Mouse (Mus musculus): ENCODE measurements around the gene Slc35c1. TPM values are rescaled to one million over a fixed set of nuclear protein-coding genes. Genes with fewer than 3 reads are reported as not detected.

The Slc35c1 gene
- polyA plus RNA-seq, 1 experiment from 2014 or later, result 7.2 TPM

GRCm38 (mm10) chr2:92474920-92475319, 14.6 kb upstream of the Slc35c1 start:
- Histone ChIP-seq H3K27ac (no peak overlapping the region), H3K9me3 (no peaks in the 10 kb centered on the region), H3K36me3 (no peaks in the 10 kb centered on the region), H3K4me1 (replicated peaks) (0 out of 2 replicates have a peak, but pooled peaks cover 6% of the 10 kb centered on the region), H3K4me3 (replicated peaks) (no peak overlapping the region), H3K4me2 (no peak overlapping the region), H3K27me3 (no peaks in the 10 kb centered on the region), H3K9ac (replicated peaks) (no peak overlapping the region)
- no peak for ATAC-seq (ENCODE audit: insufficient number of reproducible peaks, insufficient read depth, low FRiP score, low TSS enrichment, low read depth)
- WGBS, result 70% methylated on average over 3 of the region's 3 CpGs

GRCm38 (mm10) chr2:92471886-92472670, 11.7 kb upstream of the Slc35c1 start:
- 84% methylated on average over 12 of the region's 12 CpGs for whole genome bisulfite sequencing
- Histone ChIP-seq H3K9me3 (no peaks in the 10 kb centered on the region), H3K36me3 (no peaks in the 10 kb centered on the region), H3K4me1 (replicated peaks) (no peaks in the 10 kb centered on the region), H3K27ac (no peak overlapping the region), H3K4me3 (replicated peaks) (no peak overlapping the region), H3K4me2 (no peak overlapping the region), H3K27me3 (no peaks in the 10 kb centered on the region), H3K9ac (replicated peaks) (no peak overlapping the region)
- ATAC-seq (ENCODE audit: insufficient number of reproducible peaks, insufficient read depth, low FRiP score, low TSS enrichment, low read depth), result no peak

GRCm38 (mm10) chr2:92464690-92465089, 4.4 kb upstream of the Slc35c1 start:
- no peak overlapping the region for H3K27ac ChIP-seq
- H3K27me3 ChIP-seq, result peaks cover 29% of the 10 kb centered on the region
- H3K4me3 ChIP-seq (replicated peaks), result no peak overlapping the region
- no peak overlapping the region for H3K9ac ChIP-seq (replicated peaks)
- ATAC-seq (ENCODE audit: insufficient number of reproducible peaks, insufficient read depth, low FRiP score, low TSS enrichment, low read depth), result no peak
- no peaks in the 10 kb centered on the region for H3K9me3 ChIP-seq
- H3K36me3 ChIP-seq, result no peaks in the 10 kb centered on the region
- 76% methylated on average over 3 of the region's 3 CpGs for WGBS
- no peak overlapping the region for H3K4me2 ChIP-seq
- peaks cover 8% of the 10 kb centered on the region for H3K4me1 ChIP-seq (replicated peaks)

GRCm38 (mm10) chr2:92461215-92461614, 877 bp upstream of the Slc35c1 start:
- WGBS, result 71% methylated on average over 1 of the region's 1 CpGs
- peaks cover 29% of the 10 kb centered on the region for H3K27me3 ChIP-seq
- no peak for ATAC-seq (ENCODE audit: insufficient number of reproducible peaks, insufficient read depth, low FRiP score, low TSS enrichment, low read depth)

GRCm38 (mm10) chr2:92459141-92459920, 1.0 kb downstream of the Slc35c1 start:
- WGBS, result under 1% methylated on average over 54 of the region's 55 CpGs
- H3K4me2 ChIP-seq, result peak overlapping the region; percentile 92
- ATAC-seq (ENCODE audit: insufficient number of reproducible peaks, insufficient read depth, low FRiP score, low TSS enrichment, low read depth), result peak; percentile 74
- H3K9ac ChIP-seq (replicated peaks), result peak overlapping the region; percentile 69
- peaks cover 3% of the 10 kb centered on the region for H3K36me3 ChIP-seq
- no peaks in the 10 kb centered on the region for H3K9me3 ChIP-seq
- peaks cover 28% of the 10 kb centered on the region for H3K4me1 ChIP-seq (replicated peaks)
- peaks cover 29% of the 10 kb centered on the region for H3K27me3 ChIP-seq
- peak overlapping the region; percentile 75 for H3K4me3 ChIP-seq (replicated peaks)
- H3K27ac ChIP-seq, result no peak overlapping the region

More at GRCm38 (mm10) chr2:92461215-92461614, 877 bp upstream of the Slc35c1 start:
- Histone ChIP-seq H3K4me1 (replicated peaks) (peaks cover 28% of the 10 kb centered on the region), H3K9ac (replicated peaks) (no peak overlapping the region), H3K4me3 (replicated peaks) (no peak overlapping the region), H3K4me2 (no peak overlapping the region), H3K36me3 (no peaks in the 10 kb centered on the region), H3K9me3 (no peaks in the 10 kb centered on the region), H3K27ac (no peak overlapping the region)

DNA sequence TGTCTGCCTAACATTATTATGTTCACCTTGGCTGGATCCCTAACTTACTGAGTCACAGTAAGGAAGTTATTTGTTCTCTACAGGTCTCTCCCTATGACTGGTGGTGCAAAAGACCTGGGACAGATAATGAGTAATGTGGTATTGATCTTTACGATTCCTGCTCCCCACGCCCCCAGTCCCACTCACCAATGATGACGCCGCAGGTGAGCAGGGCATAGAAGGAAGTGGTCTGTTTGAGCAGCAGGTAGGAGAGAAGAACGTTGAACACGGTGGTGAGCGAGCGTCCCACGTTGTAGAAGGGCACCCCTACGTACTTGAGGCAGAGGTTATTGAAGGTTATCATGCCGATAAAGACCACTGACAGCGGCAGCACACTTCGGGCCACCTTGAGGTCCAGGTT, 1.9 kb downstream of the Slc35c1 start:
- Histone ChIP-seq H3K4me3 (replicated peaks) (peak overlapping the region; percentile 75), H3K27ac (no peak overlapping the region), H3K36me3 (peaks cover 11% of the 10 kb centered on the region), H3K9ac (replicated peaks) (peak overlapping the region; percentile 69; the same call in 1 of the 2 replicates), H3K4me1 (replicated peaks) (peaks cover 28% of the 10 kb centered on the region), H3K9me3 (no peaks in the 10 kb centered on the region), H3K27me3 (peaks cover 29% of the 10 kb centered on the region), H3K4me2 (peak overlapping the region; percentile 92)
- ATAC-seq (ENCODE audit: insufficient number of reproducible peaks, insufficient read depth, low FRiP score, low TSS enrichment, low read depth), result no peak
- 65% methylated on average over 13 of the region's 13 CpGs for WGBS

GRCm38 (mm10) chr2:92456970-92457530, 3.3 kb downstream of the Slc35c1 start:
- no peak overlapping the region for H3K4me2 ChIP-seq
- peaks cover 21% of the 10 kb centered on the region for H3K36me3 ChIP-seq
- no peak overlapping the region for H3K27ac ChIP-seq
- H3K4me3 ChIP-seq (replicated peaks), result no peak overlapping the region
- H3K9ac ChIP-seq (replicated peaks), result no peak overlapping the region
- ATAC-seq (ENCODE audit: insufficient number of reproducible peaks, insufficient read depth, low FRiP score, low TSS enrichment, low read depth), result no peak
- 73% methylated on average over 8 of the region's 8 CpGs for WGBS
- H3K27me3 ChIP-seq, result peaks cover 22% of the 10 kb centered on the region
- no peaks in the 10 kb centered on the region for H3K9me3 ChIP-seq
- H3K4me1 ChIP-seq (replicated peaks), result peaks cover 28% of the 10 kb centered on the region

- Histone ChIP-seq H3K4me1 (replicated peaks) (peaks cover 28% of the 10 kb centered on the region), H3K9me3 (no peaks in the 10 kb centered on the region), H3K36me3 (peaks cover 21% of the 10 kb centered on the region), H3K4me3 (replicated peaks) (no peak overlapping the region), H3K4me2 (no peak overlapping the region), H3K9ac (replicated peaks) (no peak overlapping the region), H3K27ac (no peak overlapping the region), H3K27me3 (peaks cover 9% of the 10 kb centered on the region)
- ATAC-seq (ENCODE audit: insufficient number of reproducible peaks, insufficient read depth, low FRiP score, low TSS enrichment, low read depth), result no peak
- WGBS, result 27% methylated on average over 3 of the region's 3 CpGs
Observed at GRCm38 (mm10) chr2:92455704-92456103, 4.6 kb downstream of the Slc35c1 start.

DNA sequence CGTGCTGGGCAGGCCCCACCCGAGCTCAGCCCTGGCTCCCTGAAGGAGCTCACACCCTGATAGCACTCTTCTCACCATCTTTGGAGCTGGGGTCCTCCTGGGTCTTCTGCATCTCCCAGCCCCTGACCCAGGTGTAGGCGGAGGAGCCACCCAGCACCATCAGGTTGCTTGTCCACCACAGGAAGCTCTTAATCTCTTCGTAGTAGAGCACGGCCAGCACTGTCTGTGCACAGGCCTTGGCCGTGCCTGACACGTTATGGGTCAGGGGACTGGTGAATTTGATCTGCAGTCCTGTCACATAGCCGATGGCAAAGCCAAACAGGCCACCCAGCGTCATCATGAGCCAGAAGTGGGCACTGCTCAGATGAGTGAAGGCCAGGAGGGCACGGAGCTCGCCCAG, 6.2 kb downstream of the Slc35c1 start:
- Histone ChIP-seq H3K36me3 (peaks cover 21% of the 10 kb centered on the region), H3K27ac (no peak overlapping the region), H3K27me3 (no peaks in the 10 kb centered on the region), H3K4me2 (no peak overlapping the region), H3K9me3 (no peaks in the 10 kb centered on the region), H3K4me3 (replicated peaks) (no peak overlapping the region), H3K4me1 (replicated peaks) (peaks cover 20% of the 10 kb centered on the region), H3K9ac (replicated peaks) (no peak overlapping the region)
- 88% methylated on average over 11 of the region's 11 CpGs for WGBS
- no peak for ATAC-seq (ENCODE audit: insufficient number of reproducible peaks, insufficient read depth, low FRiP score, low TSS enrichment, low read depth)

DNA sequence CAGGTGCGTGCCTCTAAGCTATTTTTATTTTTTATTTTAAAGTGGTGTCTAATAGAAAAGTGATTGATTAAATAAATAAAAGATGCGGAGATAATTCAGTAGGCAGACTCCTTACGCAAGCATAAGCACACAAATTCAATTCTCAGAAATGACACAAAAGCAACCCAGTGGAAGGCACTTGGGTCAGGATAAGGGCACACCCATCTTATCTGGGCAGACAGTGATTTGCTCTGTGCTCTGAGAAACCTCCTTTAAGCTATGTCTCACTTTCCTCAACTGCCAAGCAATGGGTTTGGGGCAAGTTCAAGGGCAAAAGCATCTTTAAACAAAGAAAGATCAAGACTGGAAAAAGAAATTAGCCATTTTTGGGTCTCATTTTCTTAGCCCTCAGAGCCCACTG, 9.2 kb downstream of the Slc35c1 start:
- no peak for ATAC-seq (ENCODE audit: insufficient number of reproducible peaks, insufficient read depth, low FRiP score, low TSS enrichment, low read depth)
- Histone ChIP-seq H3K9ac (replicated peaks) (no peak overlapping the region), H3K4me3 (replicated peaks) (no peak overlapping the region), H3K36me3 (peaks cover 21% of the 10 kb centered on the region), H3K4me1 (replicated peaks) (no peaks in the 10 kb centered on the region), H3K9me3 (no peaks in the 10 kb centered on the region), H3K4me2 (no peak overlapping the region), H3K27ac (no peak overlapping the region), H3K27me3 (no peaks in the 10 kb centered on the region)
- 93% methylated on average over 3 of the region's 3 CpGs for WGBS

DNA sequence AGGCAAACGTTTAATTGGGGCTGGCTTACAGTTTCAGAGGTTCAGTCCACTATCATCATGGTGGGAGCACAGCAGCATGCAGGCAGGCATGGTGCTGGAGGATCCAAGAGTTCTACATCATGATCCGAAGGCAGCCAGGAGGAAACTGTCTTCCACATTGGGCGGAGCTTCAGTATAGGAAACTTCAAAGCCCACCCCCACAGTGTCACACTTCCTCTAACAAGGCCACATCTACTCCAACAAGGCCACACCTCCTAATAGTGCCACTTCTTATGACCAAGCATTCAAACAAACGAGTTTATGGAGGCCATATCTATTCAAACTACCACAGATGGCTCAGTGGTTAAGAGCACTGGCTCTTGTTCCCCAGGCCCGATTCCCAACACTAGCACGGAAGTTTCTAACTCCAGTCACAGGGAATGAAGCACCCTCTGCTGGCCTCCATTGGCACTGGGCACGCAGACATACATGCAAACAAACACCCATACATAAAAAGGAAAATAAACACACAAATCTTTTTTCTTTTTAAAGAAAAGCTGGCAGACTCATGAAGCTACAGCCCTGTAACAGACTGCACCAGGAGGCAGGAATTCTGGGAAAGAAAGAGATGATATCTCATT, 13.1 kb downstream of the Slc35c1 start:
- WGBS, result 63% methylated on average over 7 of the region's 7 CpGs
- Histone ChIP-seq H3K4me1 (replicated peaks) (no peaks in the 10 kb centered on the region; the same call in 1 of the 2 replicates), H3K36me3 (no peaks in the 10 kb centered on the region), H3K27ac (no peak overlapping the region), H3K27me3 (no peaks in the 10 kb centered on the region), H3K4me2 (no peak overlapping the region), H3K4me3 (replicated peaks) (no peak overlapping the region), H3K9me3 (no peaks in the 10 kb centered on the region), H3K9ac (replicated peaks) (no peak overlapping the region)
- ATAC-seq (ENCODE audit: insufficient number of reproducible peaks, insufficient read depth, low FRiP score, low TSS enrichment, low read depth), result no peak

Data from limb, embryonic 12.5 days (tissue).